In the genomic region with DNA sequence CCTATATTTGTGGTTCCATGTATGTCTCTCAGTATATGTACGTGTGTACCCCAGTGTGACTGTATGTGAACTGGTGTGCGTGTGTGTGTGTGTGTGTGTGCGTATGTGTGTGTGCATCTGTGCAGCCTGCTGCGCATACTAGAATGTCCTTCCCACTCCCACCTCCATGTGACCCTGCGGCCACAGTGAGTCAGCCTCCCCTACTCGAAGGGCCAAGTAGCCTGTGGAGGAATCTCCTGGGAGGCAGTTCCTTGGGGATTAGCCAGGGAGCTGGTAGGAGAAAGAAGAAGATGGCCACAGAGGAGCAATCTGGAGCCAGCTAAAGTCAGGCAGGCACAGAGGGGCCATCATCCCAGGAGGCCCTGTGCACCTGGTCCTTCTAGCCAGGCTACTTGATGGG, we compare ENCODE assay signal across 17 mouse cellular contexts. TPM values are rescaled to one million over a fixed set of nuclear protein-coding genes. Genes with fewer than 3 reads are reported as not detected.
DNase-seq lines count a peak whose midpoint lies in the region; ATAC-seq and TF ChIP-seq lines count a peak whose summit lies in the region.
"Had no signal": no experiment of that assay in that cellular context is flagged by ENCODE, and none has a peak within 500 bp of the region (broad histone marks: within the 10 kb centered on the region; RNA-seq: fewer than 3 reads in every experiment).

No protein-coding gene starts in this region.

- no peaks in the 10 kb centered on the region for H3K9me3 ChIP-seq in kidney, postnatal 0 days (replicated peaks; ENCODE audit: low read length)
- H3K9me3 ChIP-seq: embryonic facial prominence, embryonic 13.5 days; forebrain, embryonic 13.5 days; heart, embryonic 13.5 days; hindbrain, embryonic 15.5 days had no signal

- H3K4me2 ChIP-seq in kidney, postnatal 0 days (ENCODE audit: low read length) = no peak overlapping the region
- H3K4me2 ChIP-seq: embryonic facial prominence, embryonic 13.5 days; forebrain, embryonic 13.5 days; heart, embryonic 13.5 days; hindbrain, embryonic 15.5 days had no signal

- no peaks in the 10 kb centered on the region for H3K36me3 ChIP-seq in kidney, postnatal 0 days (ENCODE audit: insufficient read depth, low read length)
- H3K36me3 ChIP-seq: embryonic facial prominence, embryonic 13.5 days; heart, embryonic 13.5 days; hindbrain, embryonic 15.5 days had no signal

- no peak for DNase-seq in kidney, postnatal 0 days (ENCODE audit: low spot score)
- DNase-seq in kidney, adult 18-20 months = no peak
- peak; percentile 78 for DNase-seq in 3T3-L1 (ENCODE audit: low read depth, low spot score)
- peak; percentile 46 for DNase-seq in MN1 (ENCODE audit: low spot score)
- no peak for DNase-seq in Muller cell, postnatal 12 days (ENCODE audit: inconsistent ontology term)
- no peak for DNase-seq in left cerebral cortex, adult 2 months (ENCODE audit: extremely low spot score in 1 of 2, low spot score in 2 of 2)
- DNase-seq: adrenal gland, adult 8-10 months; cerebellum, adult 9-11 months; cerebellum, postnatal 36 days; forebrain, postnatal 0 days; gastrocnemius, postnatal 14 days; heart, postnatal 36 days had no signal

- no peaks in the 10 kb centered on the region for H3K27me3 ChIP-seq in kidney, postnatal 0 days (ENCODE audit: insufficient read depth, low read length)
- H3K27me3 ChIP-seq: heart, embryonic 13.5 days; hindbrain, embryonic 15.5 days had no signal

- WGBS in kidney, postnatal 0 days = 83% methylated on average over 6 of the region's 6 CpGs

- H3K4me1 ChIP-seq in kidney, postnatal 0 days (replicated peaks; ENCODE audit: insufficient read depth, low read length) = peaks cover 7% of the 10 kb centered on the region; the same call in 1 of the 2 replicates
- H3K4me1 ChIP-seq: forebrain, embryonic 13.5 days; hindbrain, embryonic 15.5 days had no signal

- 0 out of 2 replicates have a peak overlapping the region, but pooled peaks have one; percentile 10 for H3K27ac ChIP-seq in kidney, postnatal 0 days
- H3K27ac ChIP-seq in left cerebral cortex, adult 2 months = no peak overlapping the region
- H3K27ac ChIP-seq: embryonic facial prominence, embryonic 13.5 days; forebrain, embryonic 13.5 days; heart, embryonic 13.5 days; hindbrain, embryonic 15.5 days had no signal

- intact Hi-C loops in left cerebral cortex, adult 2 months (cut with DNase I) = no loop called here

- no peak overlapping the region for H3K9ac ChIP-seq in kidney, postnatal 0 days (ENCODE audit: low read depth, low read length)
- H3K9ac ChIP-seq: embryonic facial prominence, embryonic 13.5 days; forebrain, embryonic 13.5 days; forebrain, postnatal 0 days; heart, embryonic 13.5 days; hindbrain, embryonic 15.5 days had no signal

- no peak for ATAC-seq in kidney, postnatal 0 days (replicated peaks; ENCODE audit: low FRiP score, low read depth)
- ATAC-seq: forebrain, embryonic 13.5 days; forebrain, postnatal 0 days; intestine, embryonic 16.5 days had no signal

- H3K4me3 ChIP-seq in kidney, postnatal 0 days (replicated peaks; ENCODE audit: low read depth, low read length) = no peak overlapping the region
- H3K4me3 ChIP-seq in left cerebral cortex, adult 2 months = no peak overlapping the region
- H3K4me3 ChIP-seq: embryonic facial prominence, embryonic 13.5 days; forebrain, embryonic 13.5 days; heart, embryonic 13.5 days; hindbrain, embryonic 15.5 days had no signal

- TF ChIP-seq CTCF in kidney, postnatal 0 days (IDR thresholded peaks at IDR 0.05; ENCODE audit: low read depth) = no peak
- no peak for TF ChIP-seq CTCF in left cerebral cortex, adult 2 months (IDR thresholded peaks at IDR 0.05)

RNA-seq across cellular contexts. Expression of a gene that starts 12.5 kb away (rescaled TPM):
- 83.4 and 88.6 TPM in 2 replicates for polyA plus RNA-seq in kidney, postnatal 0 days (2015; fragmentation: Nextera tagmentation; extraction: Ambion mirVana)
- 10 to 100 TPM; 46.8 to 50.0 TPM for total RNA-seq in left cerebral cortex, adult 2 months (2021)

RNA-seq across cellular contexts. Expression of a gene that starts 55.0 kb away (rescaled TPM):
- polyA plus RNA-seq in kidney, postnatal 0 days (2015; fragmentation: Nextera tagmentation; extraction: Ambion mirVana) = 79.0 and 89.8 TPM in 2 replicates
- 10 to 100 TPM; 22.1 to 26.3 TPM for total RNA-seq in left cerebral cortex, adult 2 months (2021)

RNA-seq across cellular contexts. Expression of a gene that starts 55.4 kb away (rescaled TPM):
- 9.8 and 11.2 TPM in 2 replicates for polyA plus RNA-seq in kidney, postnatal 0 days (2015; fragmentation: Nextera tagmentation; extraction: Ambion mirVana)
- total RNA-seq in left cerebral cortex, adult 2 months (2021) = 10 to 100 TPM; 13.3 to 14.4 TPM

Comparison
In these comparisons a context has a peak if more than half of its experiments do, and no peak if none do; other contexts are left out.
1. DNase-seq: peak in 3T3-L1 (single experiment) and MN1 (single experiment); none in kidney, postnatal 0 days (single experiment), kidney, adult 18-20 months (single experiment), Muller cell, postnatal 12 days (single experiment) and left cerebral cortex, adult 2 months (0 of 2).